Mouse (Mus musculus) adrenal gland, adult 18-20 months (tissue): ENCODE data around the gene Pinlyp. TPM values are rescaled to one million over a fixed set of nuclear protein-coding genes. Genes with fewer than 3 reads are reported as not detected.
"Not testable (repeated sequence)": the region's sequence is repeated elsewhere in the genome, so short reads cannot be mapped to it uniquely, and the experiment has no call there.

ENCODE experiments used
- DNase-seq, 2 experiments: peaks; one replicate each; pipeline ENCODE4 v3.0.0; 2021 to 2022; ENCODE audit warnings: low spot score in 2 of 2
- total RNA-seq, 2 experiments: library from RNA; stranded (reverse); gene quantifications; 1 replicate in 1 of 2; 2 replicates in 1 of 2; pipeline ENCODE4 v1.2.3; 2021

Pinlyp gene
- total RNA-seq, 2 experiments from 2014 or later: not detected

- DNase-seq: no peak
Measured at GRCm38 (mm10) chr7:24525686-24526420, 20.1 kb downstream of the Pinlyp start.

DNA sequence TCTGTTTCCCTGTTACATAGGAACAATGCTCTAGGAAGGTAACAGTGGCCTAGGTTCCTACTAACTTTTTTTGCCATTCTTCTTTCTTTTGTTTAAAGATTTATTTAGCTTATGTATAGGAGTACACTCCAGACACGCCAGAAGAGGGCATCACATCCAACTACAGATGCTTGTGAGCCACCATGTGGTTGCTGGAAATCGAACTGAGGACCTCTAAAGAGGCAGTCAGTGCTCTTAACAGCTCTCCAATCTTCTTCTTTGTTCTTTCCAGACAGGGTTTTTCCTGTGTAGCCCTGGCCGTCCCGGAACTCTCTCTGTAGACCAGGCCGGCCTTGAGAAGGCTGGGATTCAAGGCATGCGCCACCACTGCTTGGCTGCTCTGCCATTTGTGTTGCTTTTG, 20.9 kb downstream of the Pinlyp start:
- no peak for DNase-seq

- no peak for DNase-seq
Measured at GRCm38 (mm10) chr7:24523723-24524122, 22.2 kb downstream of the Pinlyp start.

GRCm38 (mm10) chr7:24522805-24523204, 23.1 kb downstream of the Pinlyp start:
- DNase-seq: no peak

DNA sequence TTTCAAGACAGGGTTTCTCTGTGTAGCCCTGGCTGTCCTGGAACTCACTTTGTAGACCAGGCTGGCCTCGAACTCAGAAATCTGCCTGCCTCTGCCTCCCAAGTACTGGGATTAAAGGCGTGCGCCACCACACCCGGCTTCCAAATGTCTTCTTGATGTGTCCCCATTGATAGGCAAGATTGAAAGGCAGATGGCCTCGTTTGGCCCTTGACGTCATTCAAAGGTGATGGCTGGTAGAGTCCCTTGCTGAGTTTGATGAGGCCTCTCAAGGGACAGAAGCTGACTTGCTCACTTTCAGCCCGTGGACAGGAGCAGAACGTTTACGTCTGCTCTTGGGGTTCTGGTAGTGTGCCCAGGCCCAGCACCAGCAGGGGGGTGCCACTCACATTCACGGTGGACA, 25.9 kb downstream of the Pinlyp start:
- not testable (repeated sequence) for DNase-seq

- DNase-seq: no peak
Measured at GRCm38 (mm10) chr7:24519130-24519529, 26.8 kb downstream of the Pinlyp start.

DNA sequence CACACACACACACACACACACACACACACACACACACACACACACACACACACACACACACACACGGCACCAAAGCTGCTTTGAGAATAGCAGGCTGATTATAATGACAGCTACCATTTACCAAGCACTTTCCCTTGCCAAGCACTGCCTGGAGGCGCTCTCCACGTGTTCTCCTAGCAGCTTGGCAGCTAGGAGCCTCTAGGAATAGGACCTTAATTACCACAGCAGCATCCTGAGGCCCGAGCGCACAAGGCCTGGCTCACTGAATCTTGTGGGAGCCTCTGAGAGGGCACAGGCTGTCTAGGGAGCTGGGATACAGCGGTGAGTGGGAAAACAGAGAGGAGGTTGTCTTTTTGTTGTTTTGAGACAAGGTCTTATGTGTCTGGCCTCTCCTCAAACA, 28.3 kb downstream of the Pinlyp start:
- no peak for DNase-seq

- no peak for DNase-seq
Measured at GRCm38 (mm10) chr7:24517077-24517476, 28.8 kb downstream of the Pinlyp start.

DNA sequence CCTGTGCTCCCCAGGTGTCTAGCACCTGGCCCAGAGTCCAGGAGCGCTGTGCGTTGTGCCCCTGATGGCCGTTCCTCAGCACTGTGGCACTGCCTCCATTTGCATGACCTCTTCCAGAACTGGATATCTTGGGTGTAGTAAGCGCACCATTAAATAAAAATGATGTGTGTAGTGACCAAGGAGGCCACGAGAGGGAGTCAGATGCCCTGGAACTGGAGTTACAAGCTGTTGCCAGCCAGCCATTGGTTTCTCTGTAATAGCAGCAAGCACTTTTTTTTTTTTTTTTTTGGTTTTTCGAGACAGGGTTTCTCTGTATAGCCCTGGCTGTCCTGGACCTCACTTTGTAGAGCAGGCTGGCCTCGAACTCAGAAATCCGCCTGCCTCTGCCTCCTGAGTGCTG, 29.6 kb downstream of the Pinlyp start:
- not testable (repeated sequence) for DNase-seq

- DNase-seq: no peak
Measured at GRCm38 (mm10) chr7:24512355-24512754, 33.6 kb downstream of the Pinlyp start, which contains the start of gene AC161166.1. AC161166.1 (minus strand) TSS chr7:24512455.

GRCm38 (mm10) chr7:24507726-24508114, 38.2 kb downstream of the Pinlyp start:
- DNase-seq: peak in 1 of 2 experiments; percentile 15

DNA sequence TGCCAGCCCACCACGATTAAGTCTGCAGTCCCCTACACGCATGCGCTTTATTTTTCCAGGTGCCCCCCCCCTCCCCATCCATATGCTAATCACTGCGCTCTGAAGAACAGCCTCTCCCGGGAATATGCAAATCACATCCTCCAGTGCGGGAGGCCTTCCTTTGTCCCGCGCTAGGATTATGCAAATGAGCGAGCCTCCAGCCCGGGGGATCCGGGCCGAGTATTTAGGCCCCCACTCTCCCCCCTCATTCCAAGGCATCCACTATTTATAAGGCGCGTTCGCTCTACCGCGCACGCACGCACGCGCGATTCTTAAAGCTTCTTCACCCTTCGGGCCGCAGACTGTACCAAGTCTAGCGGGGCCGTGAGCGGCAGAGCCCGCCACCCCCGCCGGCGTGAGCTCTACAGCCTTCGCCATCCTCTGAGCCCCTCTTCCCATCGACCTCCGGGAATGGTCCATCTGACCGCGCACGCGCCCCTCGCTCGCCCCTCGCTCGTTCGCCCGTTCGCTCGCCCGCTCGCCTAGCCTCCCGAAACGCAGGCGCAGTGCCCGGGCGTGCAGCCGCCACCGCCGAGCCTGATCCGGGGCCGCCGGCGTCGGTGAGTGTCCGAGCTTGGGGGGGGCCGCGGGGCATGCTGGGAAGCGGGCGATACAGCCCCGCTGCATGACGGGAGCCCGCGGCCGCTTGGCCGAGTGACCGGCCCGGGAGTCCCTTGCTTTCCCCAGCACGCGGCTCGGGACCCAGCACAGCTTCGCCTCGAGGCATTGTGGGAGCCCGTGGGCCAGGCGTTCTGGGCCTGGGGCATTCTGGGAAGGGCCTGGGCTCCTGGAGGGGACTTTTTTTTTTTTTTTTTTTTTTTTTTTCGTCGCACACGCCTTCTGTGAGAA, 38.8 kb downstream of the Pinlyp start, which contains the start of gene Zfp428:
Zfp428 (plus strand) TSS at position 169 of the 888 bp plus-strand sequence.
- DNase-seq: peak; percentile 80 to 85

DNA sequence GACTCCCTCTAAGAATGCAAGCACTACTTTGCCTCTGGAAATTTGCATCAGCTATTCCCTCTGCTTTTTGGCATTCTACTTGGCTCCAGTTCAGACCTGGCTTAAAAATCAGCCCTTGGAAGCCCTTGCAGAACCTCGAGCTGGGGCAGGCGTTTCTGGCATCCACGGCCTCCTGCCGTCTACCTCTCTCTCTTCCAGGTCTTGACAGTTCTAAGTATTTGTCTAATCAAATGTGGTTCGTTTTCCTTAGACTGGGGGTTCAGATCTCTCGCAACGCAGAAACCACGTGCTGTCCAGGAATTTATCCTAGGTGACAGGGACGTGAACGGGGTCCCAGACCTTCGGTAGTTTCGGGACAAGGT, 39.5 kb downstream of the Pinlyp start:
- DNase-seq: no peak

GRCm38 (mm10) chr7:24506065-24506459, 39.9 kb downstream of the Pinlyp start:
- DNase-seq: no peak

DNA sequence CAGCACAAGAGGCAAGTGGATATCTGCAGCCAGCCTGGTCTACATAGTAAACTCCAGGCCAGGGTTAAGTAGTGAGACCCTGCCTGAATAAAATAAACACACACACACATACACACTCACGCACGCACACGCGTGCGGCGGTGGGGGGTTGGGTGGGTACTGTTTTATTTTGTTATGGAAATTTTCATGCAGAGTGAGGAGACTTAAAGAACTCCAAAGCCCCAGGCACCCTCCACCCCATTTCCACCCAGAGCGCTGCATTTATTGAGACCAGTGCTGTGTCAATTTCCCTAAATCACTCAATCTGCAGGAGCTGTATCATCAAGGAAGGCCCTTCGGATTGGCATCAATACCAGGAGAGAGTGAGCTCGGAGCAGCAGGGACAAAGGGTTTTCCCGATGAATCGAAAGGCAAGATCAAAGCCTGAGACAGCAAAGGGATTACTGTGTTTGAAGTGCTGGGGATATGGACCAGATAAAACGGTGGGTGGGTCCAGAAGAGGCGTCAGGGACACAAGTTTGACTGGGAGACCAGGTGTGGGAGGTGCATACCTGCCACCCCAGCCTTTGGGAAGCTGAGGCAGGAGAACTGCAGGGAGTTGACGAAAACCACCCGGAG, 40.4 kb downstream of the Pinlyp start:
- no peak for DNase-seq

- no peak for DNase-seq
Measured at GRCm38 (mm10) chr7:24504868-24505267, 41.0 kb downstream of the Pinlyp start.

DNA sequence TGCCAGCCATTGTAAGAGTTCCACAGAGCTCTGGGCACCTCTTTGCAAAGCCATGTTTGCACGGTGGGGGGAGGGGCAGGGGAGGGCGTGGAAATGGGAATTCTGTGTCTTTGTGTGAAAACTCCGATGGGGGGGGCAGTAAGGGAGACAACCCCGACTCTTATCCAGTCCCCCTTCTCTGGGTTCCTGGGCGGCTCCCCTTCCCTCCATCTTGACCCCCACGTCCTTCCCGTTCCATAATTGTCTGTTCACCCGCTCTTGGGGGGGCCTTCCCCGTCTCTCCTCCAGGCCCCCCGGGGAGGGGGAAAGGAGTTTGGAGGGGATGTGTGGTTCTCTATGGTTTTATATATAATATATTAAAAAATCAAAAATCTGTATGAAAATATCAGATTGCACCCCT, 41.9 kb downstream of the Pinlyp start:
- no peak for DNase-seq

- DNase-seq: peak in 1 of 2 experiments; percentile 40
Measured at GRCm38 (mm10) chr7:24501492-24501891, 44.4 kb downstream of the Pinlyp start.

- DNase-seq: no peak
Measured at GRCm38 (mm10) chr7:24500929-24501328, 45.0 kb downstream of the Pinlyp start.

GRCm38 (mm10) chr7:24499856-24500577, 45.9 kb downstream of the Pinlyp start:
- no peak for DNase-seq
